Mouse (Mus musculus): ENCODE data around the gene Nmnat3.

- TF ChIP-seq CTCF (conservative IDR thresholded peaks at IDR 0.05 in 1 of 2, IDR thresholded peaks at IDR 0.05 in 1 of 2; ENCODE audit: low read depth in 2 of 2, low read length in 2 of 2): no peak
- TF ChIP-seq ZKSCAN1 (IDR thresholded peaks at IDR 0.05; ENCODE audit: borderline replicate concordance, low read depth, low read length): no peak
- TF ChIP-seq ELF1 (IDR thresholded peaks at IDR 0.05; ENCODE audit: low read depth, low read length): no peak
Observed at GRCm38 (mm10) chr9:98340427-98340826, 53.2 kb downstream of the Nmnat3 start.

All from CH12.LX (cell line).